Mouse (Mus musculus) intestine, embryonic 14.5 days (tissue): ENCODE measurements around the gene Gm43064. TPM values are rescaled to one million over a fixed set of nuclear protein-coding genes. Genes with fewer than 3 reads are reported as not detected.

Experiments used
- ATAC-seq: fragments of 200-750 bp; cut with Nextera tagmentation; replicated peaks from 2 replicates; pipeline ENCODE4 v1.8.0; 2017; ENCODE audit warnings: low read depth, moderate number of reproducible peaks, moderate TSS enrichment, moderate library complexity; ENCODE audit not compliant: low FRiP score, low TSS enrichment
- DNase-seq: peaks from one replicate; pipeline ENCODE4 v3.0.0-alpha.2; 2018; ENCODE audit warnings: low spot score
- H3K27ac ChIP-seq: fragments of 300-500 bp; sonication (generic); 2 replicates; pipeline ENCODE4 v1.5.1; 2014; ENCODE audit warnings: low read depth, mild to moderate bottlenecking, control low read depth
- H3K27me3 ChIP-seq: fragments of 300-500 bp; sonication (generic); replicated peaks from 2 replicates; pipeline ENCODE4 v1.6.1; 2014; ENCODE audit warnings: low read length, control low read depth; ENCODE audit not compliant: control insufficient read depth, insufficient read depth
- H3K36me3 ChIP-seq: fragments of 300-500 bp; sonication (generic); 2 replicates; pipeline ENCODE4 v1.6.1; 2014; ENCODE audit warnings: low read length, control low read depth; ENCODE audit not compliant: control insufficient read depth, insufficient read depth
- H3K4me1 ChIP-seq: fragments of 300-500 bp; sonication (generic); replicated peaks from 2 replicates; pipeline ENCODE4 v1.6.1; 2014; ENCODE audit warnings: low read length, control low read depth, mixed read lengths; ENCODE audit not compliant: control insufficient read depth, insufficient read depth
- H3K4me2 ChIP-seq: fragments of 300-500 bp; sonication (generic); 2 replicates; pipeline ENCODE4 v1.6.1; 2014; ENCODE audit warnings: low read length
- H3K4me3 ChIP-seq: fragments of 300-500 bp; sonication (generic); 2 replicates; pipeline ENCODE4 v1.5.1; 2014; ENCODE audit warnings: low read depth, low read length, control low read depth, mixed read lengths
- H3K9ac ChIP-seq: fragments of 300-500 bp; sonication (generic); 2 replicates; pipeline ENCODE4 v1.6.1; 2014; ENCODE audit warnings: mild to moderate bottlenecking, low read length
- H3K9me3 ChIP-seq: fragments of 300-500 bp; sonication (generic); 2 replicates; pipeline ENCODE4 v1.6.1; 2016; ENCODE audit warnings: low read length, control low read depth; ENCODE audit not compliant: control insufficient read depth
- WGBS: fragments of 180-500 bp; shearing (Covaris S2); extraction: QIAGEN DNeasy Blood & Tissue Kit; methylation state at CpG from one replicate; pipeline ENCODE4 v1.1.7; 2014; 5-methylcytosine and 5-hydroxymethylcytosine counted together
- polyA plus RNA-seq: library from polyadenylated mRNA; unstranded; fragments of >200 nt; fragmentation: Nextera tagmentation; extraction: Ambion mirVana; gene quantifications from 2 replicates; pipeline ENCODE4 v1.2.1, GENCODE M21; 2014

The Gm43064 gene
- polyA plus RNA-seq, 1 experiment from 2014 or later: 0.55 TPM

GRCm38 (mm10) chr3:103868008-103868407 lies 58.6 kb downstream of the Gm43064 start:
- ATAC-seq: no peak
- Histone ChIP-seq H3K4me1 (no peaks in the 10 kb centered on the region), H3K27ac (no peak overlapping the region), H3K36me3 (no peaks in the 10 kb centered on the region), H3K4me3 (no peak overlapping the region), H3K9ac (no peak overlapping the region), H3K4me2 (no peak overlapping the region), H3K9me3 (no peaks in the 10 kb centered on the region), H3K27me3 (no peaks in the 10 kb centered on the region)
- 79% methylated on average over 4 of the region's 4 CpGs for WGBS
- DNase-seq: no peak

GRCm38 (mm10) chr3:103872663-103873098 lies 63.3 kb downstream of the Gm43064 start:
- Histone ChIP-seq H3K4me1 (no peaks in the 10 kb centered on the region), H3K9ac (no peak overlapping the region), H3K4me2 (no peak overlapping the region), H3K36me3 (no peaks in the 10 kb centered on the region), H3K27me3 (no peaks in the 10 kb centered on the region), H3K4me3 (no peak overlapping the region), H3K9me3 (no peaks in the 10 kb centered on the region), H3K27ac (no peak overlapping the region)
- ATAC-seq (no peak), DNase-seq (no peak)
- 61% methylated on average over 3 of the region's 3 CpGs for WGBS

GRCm38 (mm10) chr3:103874329-103874728 lies 65.0 kb downstream of the Gm43064 start:
- Histone ChIP-seq H3K4me1 (no peaks in the 10 kb centered on the region), H3K9me3 (no peaks in the 10 kb centered on the region), H3K36me3 (no peaks in the 10 kb centered on the region), H3K4me2 (no peak overlapping the region), H3K4me3 (no peak overlapping the region), H3K9ac (no peak overlapping the region), H3K27me3 (no peaks in the 10 kb centered on the region), H3K27ac (no peak overlapping the region)
- DNase-seq (no peak), ATAC-seq (no peak)
- 64% methylated on average over 7 of the region's 7 CpGs for WGBS

GRCm38 (mm10) chr3:103885946-103886345 lies 76.6 kb downstream of the Gm43064 start:
- no peaks in the 10 kb centered on the region for H3K27me3 ChIP-seq
- H3K9ac ChIP-seq: no peak overlapping the region
- no peak overlapping the region for H3K4me3 ChIP-seq
- no peaks in the 10 kb centered on the region for H3K9me3 ChIP-seq
- H3K4me2 ChIP-seq: no peak overlapping the region
- ATAC-seq (no peak), DNase-seq (no peak)
- no peaks in the 10 kb centered on the region for H3K36me3 ChIP-seq
- no peaks in the 10 kb centered on the region for H3K4me1 ChIP-seq
- 65% methylated on average over 11 of the region's 11 CpGs for WGBS
- H3K27ac ChIP-seq: no peak overlapping the region

- Histone ChIP-seq H3K36me3 (no peaks in the 10 kb centered on the region), H3K9ac (no peak overlapping the region), H3K27me3 (no peaks in the 10 kb centered on the region), H3K27ac (no peak overlapping the region), H3K4me1 (no peaks in the 10 kb centered on the region), H3K4me3 (no peak overlapping the region), H3K4me2 (no peak overlapping the region), H3K9me3 (no peaks in the 10 kb centered on the region)
- ATAC-seq (no peak), DNase-seq (no peak)
- 30% methylated on average over 3 of the region's 3 CpGs for WGBS
Observed at GRCm38 (mm10) chr3:103887581-103887980, 78.2 kb downstream of the Gm43064 start.

Other genes starting within 250 kb of the Gm43064 start
- 1.7 TPM in 2 replicates for gene Syt6, start 234.3 kb upstream of the Gm43064 start, polyA plus RNA-seq
- gene Atg4a-ps, start 163.5 kb upstream of the Gm43064 start, polyA plus RNA-seq: 0.15 and 0.20 TPM in 2 replicates
- gene Olfml3, start 71.6 kb upstream of the Gm43064 start, polyA plus RNA-seq: 66.6 and 79.3 TPM in 2 replicates
- gene Gm10964, start 70.2 kb upstream of the Gm43064 start, polyA plus RNA-seq: not detected in 2 replicates
- 14.4 and 15.8 TPM in 2 replicates for gene Hipk1, start 18.0 kb upstream of the Gm43064 start, polyA plus RNA-seq
- gene Dclre1b, start 129 bp upstream of the Gm43064 start, polyA plus RNA-seq: 23.9 and 34.2 TPM in 2 replicates
- 19.9 and 21.4 TPM in 2 replicates for gene Ap4b1, start 53 bp upstream of the Gm43064 start, polyA plus RNA-seq
- gene Bcl2l15, start 23.0 kb downstream of the Gm43064 start, polyA plus RNA-seq: 0.13 and 0.38 TPM in 2 replicates
- 0.72 and 0.81 TPM in 2 replicates for gene Ptpn22, start 50.2 kb downstream of the Gm43064 start, polyA plus RNA-seq
- gene Rsbn1, start 104.5 kb downstream of the Gm43064 start, polyA plus RNA-seq: 11.9 and 12.4 TPM in 2 replicates
- 27.5 and 30.3 TPM in 2 replicates for gene Phtf1, start 158.5 kb downstream of the Gm43064 start, polyA plus RNA-seq